Mouse (Mus musculus) right cerebral cortex, postnatal 25 days (tissue): ENCODE measurements around the gene Zbtb5.
A peak's percentile ranks its signal among the peaks of the same experiment; 100 is the strongest.
"Not testable (repeated sequence)": the region's sequence is repeated elsewhere in the genome, so short reads cannot be mapped to it uniquely, and the experiment has no call there.

Experiments used
- DNase-seq: peaks from one replicate; pipeline ENCODE4 v3.0.0; 2022

Gene Zbtb5

DNA sequence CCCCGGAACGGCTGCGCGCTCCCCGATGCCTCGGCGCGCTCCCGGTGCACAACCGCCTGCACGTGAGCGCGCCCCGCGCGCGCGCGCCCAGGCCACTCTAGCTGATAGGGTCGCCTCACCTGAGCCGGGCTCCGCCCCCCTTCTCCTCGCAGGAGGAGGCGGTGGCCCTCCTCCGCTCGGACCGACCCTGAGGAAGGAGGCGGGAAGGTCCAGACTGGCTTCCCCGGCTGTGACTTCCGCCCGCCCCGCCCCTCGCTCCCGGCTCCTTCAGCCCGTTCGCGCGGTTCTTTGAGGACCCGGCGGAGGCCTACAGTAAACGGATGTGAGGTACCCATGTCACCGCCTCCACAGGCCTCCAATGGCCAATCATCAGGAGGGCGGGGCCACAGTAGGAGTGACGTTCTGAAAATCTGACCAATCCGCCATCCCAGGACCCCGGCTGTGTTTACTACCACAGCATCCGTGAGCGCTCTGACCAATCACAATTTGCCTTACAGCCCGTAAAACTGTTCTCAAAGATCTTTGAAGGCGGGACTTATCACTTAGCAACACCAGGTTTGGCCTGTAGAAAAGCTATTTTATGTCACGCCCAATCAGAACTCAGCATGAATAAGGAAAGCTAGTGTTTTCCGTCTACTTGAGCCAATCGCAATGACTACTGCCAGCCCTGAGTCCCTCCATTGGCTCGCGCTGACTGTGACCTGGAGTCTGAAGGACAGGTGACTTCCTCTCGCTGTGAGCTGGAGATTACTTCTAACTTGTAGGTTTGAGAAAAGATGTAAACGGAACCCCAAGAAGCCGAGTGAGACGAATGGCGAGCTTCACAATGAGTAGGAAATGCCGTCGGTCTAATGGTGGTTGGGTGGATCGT, at the start of gene Zbtb5:
TSS of gene Zbtb5 (minus strand) at position 308 of the 871 bp plus-strand sequence.
- DNase-seq = peak; percentile 99

DNA sequence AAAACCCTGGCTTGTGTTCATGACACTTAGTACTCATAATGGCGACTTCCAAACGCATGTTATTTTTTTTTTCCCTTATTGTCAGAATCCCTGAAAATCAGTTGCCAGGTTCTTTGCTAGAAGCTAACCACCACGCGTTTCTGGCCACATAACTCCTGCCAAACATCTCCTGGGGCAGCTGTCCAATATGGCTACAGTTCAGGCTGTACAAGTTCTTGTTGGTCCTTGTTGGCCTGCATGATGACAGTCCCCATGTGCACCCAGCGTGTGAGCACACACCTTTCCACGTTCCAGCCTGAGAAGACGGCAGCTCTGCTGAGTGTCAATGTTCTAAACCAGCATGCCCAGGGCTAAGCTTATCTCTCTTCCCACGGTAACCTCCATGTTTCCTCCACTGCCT, 43.2 kb upstream of the Zbtb5 start:
- DNase-seq = no peak

DNA sequence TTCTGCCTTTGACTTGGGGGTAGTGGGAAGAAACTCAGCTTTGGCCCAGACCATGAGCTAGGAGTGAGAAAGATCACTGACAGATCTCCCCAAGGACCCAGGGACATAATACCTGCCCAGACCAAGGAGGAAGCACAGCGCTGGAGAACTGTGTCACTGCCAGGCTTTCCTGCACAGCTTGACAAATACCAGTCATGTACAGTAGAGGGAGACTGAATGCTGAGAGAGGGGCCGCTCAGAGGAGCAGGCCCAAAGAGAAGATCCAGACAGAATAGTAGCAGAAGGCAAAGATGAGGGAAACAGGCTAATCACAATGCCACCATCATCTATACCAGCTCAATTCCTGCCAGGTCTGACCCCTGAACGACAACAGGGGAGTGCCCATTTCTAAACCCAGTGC, 42.6 kb upstream of the Zbtb5 start:
- no peak for DNase-seq

DNA sequence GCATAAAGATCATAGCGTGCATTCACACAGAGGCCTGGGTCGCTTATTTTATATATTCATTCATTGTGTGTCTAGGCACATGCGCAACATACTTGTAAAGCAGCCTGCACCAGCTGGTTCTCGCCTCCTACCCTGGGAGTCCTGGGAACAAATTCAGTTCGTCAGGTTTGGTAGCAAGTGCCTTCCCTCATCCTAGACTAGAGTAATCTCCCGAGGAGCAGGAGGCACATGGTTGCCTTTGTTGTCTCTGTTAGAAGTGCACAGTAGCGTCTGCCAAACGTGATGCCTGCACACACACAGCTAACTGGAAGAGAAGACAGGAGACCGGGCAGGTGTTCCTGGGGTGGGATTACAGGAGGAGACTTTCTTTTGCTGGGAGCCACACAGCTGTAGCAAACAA, 35.7 kb upstream of the Zbtb5 start:
- DNase-seq = peak; percentile 44

DNA sequence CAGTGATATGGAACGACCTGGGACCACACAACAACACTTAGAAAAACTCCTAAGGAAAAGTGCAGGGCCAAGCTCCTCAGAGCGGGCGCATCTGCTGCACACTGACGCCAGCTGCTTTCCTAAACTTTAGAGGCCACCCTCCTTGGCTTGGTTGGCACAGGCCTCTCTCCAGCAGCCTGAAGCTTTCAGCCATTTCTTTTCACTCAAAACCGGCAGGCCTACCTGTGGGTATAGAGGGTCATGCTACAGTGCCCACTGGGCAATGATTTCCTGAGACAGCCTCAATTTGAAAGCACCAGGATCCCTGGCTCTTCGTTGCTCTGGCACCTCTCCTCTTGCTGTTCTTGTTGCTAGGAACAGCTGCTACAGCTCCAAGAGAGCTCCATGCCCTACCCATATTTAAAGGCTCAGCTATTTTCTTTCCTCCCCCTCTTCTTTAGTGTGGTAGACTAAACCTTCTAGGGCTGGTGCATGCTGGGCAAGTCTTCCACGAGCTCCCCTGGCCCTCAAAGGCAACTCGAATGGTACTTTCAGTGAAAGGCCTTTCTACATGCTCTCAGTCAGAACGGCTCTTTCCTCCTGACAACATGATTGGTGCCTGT, 35.2 kb upstream of the Zbtb5 start:
- DNase-seq = no peak

DNA sequence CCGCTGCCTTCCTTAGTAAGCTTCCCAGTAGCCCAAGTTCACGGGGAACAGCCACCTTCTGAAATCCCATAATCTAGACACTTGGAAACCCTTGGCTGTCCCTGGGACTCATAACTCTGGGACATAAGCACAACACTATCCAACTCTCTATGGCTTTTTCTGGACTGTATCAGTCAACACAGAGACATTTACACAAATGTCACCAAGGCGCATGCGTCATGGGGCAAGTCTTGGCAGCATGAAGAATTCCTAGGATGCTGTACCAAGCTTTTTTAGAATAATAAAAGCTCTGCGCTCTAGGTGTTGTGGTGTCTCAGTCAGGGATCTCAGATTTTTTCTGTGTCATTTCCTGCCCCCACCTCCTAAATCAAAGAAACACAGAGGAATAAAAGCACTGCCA, 34.5 kb upstream of the Zbtb5 start:
- no peak for DNase-seq

DNA sequence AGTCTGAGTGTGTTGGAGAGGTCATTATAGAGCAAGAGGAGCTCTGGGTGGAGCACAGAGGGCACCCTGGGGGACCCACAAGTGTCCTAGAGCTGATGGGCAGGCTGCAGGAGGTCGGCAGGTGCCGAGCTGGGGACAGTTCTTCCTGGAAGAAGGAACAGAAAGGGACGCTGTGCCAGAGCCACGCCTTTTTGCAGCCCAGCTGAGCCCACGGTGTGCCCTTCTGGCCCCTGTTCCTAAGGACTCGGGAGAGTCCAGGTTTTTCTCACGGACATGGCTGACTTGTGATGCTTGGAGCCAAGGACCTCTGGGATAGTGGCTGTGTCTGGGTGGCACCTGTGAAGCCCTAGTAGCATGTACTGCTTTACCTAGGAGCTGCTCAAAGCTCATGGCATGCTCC, 28.6 kb upstream of the Zbtb5 start:
- no peak for DNase-seq

DNA sequence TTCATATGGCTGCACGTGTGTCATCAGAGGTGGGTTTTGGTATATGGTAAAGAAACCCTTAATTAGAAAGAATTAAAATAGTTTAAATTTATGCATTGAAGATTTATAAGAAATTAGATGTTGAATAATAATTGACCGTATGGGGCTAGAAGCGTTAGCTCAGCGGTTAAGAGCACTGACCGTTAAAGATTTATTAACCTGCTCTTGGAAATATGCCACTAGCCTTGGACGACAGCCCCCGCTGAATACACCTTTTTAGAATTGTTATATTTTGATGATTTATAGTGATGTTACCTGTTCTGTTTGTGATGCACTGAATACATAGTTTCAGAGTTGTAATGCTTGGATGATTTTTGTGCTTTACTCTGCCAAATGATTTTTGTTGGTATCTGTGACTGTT, 27.3 kb upstream of the Zbtb5 start:
- DNase-seq = not testable (repeated sequence)

DNA sequence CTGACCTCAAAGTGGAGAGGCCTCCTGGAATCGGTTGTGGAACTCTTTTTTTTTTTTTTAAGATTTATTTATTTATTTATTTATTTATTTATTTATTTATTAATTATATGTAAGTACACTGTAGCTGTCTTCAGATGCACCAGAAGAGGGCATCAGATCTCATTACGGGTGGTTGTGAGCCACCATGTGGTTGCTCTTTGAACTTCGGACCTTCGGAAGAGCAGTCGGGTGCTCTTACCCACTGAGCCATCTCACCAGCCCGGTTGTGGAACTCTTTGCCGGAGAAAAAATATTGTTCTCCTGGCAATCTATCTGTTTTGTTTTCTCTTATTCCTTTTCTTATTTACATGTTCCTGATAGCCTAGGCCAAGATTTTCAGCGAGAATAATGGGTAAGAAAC, 26.7 kb upstream of the Zbtb5 start:
- DNase-seq = not testable (repeated sequence)

DNA sequence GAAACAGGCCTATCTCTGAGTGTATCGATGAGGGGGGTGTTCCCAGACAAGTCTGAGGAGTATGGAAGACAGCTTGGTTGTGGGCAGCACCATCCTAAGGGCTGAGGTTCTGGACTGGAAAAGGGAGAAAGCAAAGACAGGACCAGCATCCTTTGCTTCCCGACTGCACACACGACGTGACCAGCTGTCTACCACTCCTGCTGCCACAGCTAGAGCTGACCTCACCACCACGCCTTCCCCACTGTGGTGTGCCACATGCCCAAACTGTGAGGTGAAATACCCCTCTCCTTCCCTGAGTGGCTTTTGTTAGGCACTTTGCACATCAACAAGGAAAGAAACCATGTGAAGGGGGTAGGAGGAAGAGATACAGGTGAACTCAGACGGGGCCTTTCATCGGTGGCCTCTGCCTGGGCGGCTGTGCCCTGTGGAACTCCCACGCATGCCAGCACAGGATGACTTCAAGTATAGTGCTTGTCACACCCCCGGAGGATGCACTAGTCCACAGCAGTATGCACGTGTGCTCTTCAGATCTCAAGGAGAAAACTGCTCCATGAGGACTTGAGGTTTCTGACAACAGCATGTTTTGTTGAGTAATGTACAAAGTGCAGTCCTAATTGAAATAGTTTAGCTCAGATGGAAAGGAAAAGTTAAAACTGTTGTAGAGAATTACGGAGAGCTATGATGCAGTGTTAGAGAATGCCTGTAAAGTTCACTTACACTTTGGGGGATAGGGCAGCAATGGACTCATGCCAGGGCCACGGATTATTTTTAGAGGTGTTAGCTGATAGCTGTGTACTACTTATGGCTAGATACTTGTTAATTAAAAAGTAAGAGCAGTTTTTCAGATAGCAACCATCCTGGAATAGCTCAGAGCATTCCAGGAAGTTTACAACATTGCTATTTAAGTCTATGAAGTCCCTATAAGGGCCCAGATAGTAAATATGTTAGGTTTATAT, 25.5 kb upstream of the Zbtb5 start:
- DNase-seq = no peak

DNA sequence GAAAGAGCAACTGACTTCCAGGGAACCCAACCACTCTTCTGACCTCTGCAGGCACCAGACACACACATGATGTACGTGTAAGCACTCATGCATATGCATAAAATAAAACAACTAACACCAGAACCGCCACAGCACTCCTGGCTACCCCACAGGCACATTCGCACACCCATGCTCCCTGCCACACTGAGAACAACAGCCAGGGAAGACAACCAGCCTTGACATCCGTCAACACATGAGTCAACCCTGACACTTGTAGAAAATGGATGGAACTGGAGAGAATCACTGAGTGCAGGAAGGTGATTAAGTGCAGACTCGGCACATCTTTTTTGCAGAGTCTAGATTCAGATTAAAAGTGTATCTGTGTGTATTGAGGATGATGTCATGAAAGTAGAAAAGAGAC, 24.4 kb upstream of the Zbtb5 start:
- no peak for DNase-seq

DNA sequence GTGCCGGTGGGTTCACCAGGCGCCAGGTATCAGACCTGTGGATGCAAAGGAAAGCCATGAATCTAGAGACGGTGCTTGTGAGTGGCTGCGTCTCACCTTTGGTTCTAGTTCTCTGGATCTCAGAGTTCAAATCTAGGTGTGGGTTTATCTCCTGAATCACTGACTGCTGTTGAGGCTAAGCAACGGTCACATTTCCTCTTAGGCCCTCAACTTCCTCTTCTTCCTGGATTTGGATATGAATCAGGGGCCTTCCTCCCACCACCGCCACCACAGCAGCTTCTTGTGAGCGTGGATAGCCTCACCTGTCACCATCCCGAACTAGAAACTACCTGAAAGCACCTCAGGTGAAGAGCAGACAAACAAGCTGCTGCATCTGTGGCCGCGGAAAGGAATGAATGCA, 23.8 kb upstream of the Zbtb5 start:
- no peak for DNase-seq

DNA sequence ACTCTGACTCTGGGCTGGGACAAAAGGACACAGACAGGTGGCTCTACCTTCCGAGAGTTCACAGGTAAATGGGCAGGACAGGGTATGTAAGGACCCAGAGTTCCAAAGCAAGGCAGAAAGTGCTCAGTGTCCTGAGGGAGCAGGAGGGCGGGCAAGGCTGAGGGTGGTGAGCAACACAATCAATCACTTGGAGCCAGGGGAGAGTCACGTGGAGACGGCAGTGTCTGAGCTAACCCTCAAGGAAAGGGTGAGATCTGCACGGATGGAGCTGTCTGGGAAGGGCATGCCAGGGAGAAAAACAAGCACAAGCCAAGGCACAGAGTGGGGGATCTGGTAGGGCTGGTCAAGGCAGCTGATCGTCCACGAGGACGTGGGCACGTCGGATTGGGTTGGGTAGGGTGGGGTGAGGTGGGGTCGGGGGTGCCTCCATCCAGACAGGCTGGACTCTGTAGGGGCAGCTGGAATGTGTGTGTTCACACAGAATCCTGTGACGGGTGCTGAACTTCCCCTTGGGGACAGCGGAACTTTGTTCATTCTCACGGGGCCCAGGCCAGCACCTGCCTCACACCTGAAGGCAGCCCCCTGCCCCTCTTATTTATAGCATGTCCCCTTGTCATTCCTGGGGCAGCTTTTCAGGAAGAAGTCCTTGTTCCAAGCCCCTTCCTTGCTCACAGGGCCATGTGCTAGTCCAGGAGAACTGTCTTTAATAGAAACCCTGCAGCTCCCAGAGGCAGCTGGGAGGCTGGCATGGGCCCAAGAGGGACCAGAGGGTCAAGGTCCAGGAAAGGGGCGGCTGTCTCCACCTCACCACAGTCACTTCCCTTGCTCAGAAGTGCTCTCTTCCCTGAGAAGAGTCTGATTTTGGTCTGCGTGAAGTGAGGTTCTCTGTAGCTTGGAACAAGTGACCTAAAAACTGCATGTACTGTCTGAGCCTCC, 22.7 kb upstream of the Zbtb5 start:
- no peak for DNase-seq

DNA sequence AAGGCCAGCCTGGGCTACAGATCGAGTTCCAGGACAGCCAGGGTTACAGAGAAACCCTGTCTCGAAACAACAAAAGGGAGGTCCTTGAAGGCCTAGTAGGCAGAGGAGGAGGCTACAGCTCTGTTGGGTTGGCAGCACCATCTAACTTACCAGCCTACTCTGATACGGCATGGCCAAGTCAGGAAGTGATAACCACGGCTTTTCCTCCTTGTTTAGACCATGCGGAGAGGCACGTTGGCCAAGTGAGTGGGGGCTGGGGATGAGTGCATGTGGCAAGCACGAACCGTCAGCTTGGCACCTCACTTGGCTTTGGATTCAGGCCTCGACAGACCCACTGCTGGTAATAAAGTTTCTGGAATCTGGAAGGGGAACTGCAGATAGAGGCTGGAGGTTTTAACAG, 20.4 kb upstream of the Zbtb5 start:
- DNase-seq = no peak

DNA sequence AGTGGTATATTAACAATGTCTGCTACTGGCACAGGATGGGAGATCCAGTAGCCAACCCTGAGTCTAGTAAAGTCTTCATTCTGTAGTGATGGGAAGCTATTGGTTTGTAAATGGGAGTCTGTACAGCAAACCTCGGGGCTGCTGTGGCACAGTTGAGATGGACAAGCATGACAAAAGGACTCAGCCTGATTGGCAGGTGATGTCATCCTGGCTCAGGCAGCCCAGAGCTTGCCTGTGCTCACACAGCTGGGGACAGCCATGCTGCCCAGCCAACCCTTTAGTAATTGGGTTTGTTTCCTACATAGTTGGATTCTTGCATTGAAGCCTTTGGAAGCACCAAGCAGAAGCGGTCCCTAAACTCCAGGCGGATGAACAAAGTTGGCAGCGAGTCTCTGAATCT, 14.2 kb upstream of the Zbtb5 start:
- DNase-seq = no peak

DNA sequence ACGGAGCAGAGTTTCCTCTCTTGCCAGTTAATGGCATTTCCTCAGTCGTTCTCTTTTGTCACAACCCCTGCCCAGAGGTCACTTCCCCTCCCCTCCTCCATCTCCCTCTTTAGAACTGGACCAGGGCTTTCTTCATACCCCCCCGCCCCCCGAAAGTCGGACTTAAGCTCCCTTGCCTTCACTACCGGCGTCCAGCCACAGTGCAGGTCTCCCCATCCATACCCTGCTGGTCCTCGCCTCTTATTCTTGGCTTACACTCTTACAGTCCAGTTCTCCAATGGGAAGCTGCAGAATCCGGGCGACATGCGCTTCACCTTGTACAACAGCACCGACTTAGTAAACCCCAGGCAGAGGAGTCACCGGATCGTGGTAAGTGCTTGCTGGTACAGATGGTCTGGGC, 6.8 kb upstream of the Zbtb5 start:
- no peak for DNase-seq

DNA sequence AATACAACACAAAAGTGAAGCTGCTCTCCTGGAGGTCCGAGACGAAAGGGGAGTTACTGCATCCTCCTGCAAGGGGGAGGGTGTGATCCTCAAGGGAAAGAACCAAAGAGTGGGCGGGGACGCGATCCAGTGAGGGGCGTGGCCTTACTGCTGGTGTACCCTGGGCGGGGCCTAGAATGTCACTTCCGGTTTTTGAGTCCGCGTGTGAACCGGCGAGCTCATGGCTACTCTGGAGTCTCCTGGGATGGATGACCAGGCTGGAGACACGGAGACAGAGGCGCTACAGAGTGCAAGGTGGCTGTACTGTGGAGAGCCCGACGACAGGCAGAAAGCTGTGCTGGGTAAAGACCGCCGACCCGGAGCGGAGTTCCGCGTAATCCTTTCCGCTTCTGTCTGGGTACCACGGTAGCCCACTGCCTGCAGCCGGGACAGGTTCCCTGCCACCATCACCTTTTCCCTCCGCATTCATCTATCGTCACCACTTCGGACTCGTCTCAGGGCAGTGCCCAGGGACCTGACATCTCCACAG, 6.3 kb upstream of the Zbtb5 start, which contains the start of gene Polr1e:
TSS of gene Polr1e (plus strand) at position 132 of the 529 bp plus-strand sequence.
- DNase-seq = peak; percentile 80

DNA sequence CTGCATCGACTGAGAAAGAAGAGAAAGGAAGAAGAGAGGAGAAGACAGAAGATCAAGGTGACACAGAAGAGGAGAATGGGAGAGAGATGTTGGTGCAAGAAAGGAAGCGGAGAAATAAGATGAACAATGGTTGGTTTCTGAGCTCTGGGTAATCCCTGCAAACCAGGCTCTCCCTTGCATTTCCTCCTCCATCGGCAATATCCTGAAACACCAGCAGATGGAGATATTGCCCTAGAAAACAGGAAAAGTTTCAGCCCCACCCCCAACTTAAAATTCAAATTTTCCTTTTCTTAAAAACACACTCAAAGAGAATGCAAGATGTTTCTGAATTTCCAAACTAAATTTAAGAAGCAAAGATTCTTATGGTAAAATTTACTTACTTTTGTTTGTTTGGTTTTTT, 3.4 kb upstream of the Zbtb5 start:
- DNase-seq = peak; percentile 54

DNA sequence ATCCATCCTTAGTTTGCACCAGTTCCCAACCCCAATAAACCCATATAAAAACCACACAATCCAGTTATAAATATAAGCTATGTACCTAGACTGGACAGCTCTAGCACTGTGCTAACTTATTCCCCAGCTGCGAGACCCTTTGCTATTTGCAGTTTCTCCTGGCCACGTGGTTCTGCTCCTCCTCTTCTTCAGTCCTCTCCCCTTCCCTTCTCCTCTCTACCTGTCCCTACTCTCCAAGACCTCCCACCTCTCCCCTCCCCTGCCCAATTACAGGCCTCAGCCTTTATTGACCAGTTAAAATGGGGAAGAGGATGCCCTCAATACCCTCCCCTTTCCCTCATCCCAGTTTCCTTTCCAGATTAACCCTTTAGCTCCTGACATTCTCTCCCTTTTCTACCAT, 1.3 kb upstream of the Zbtb5 start:
- DNase-seq = no peak

DNA sequence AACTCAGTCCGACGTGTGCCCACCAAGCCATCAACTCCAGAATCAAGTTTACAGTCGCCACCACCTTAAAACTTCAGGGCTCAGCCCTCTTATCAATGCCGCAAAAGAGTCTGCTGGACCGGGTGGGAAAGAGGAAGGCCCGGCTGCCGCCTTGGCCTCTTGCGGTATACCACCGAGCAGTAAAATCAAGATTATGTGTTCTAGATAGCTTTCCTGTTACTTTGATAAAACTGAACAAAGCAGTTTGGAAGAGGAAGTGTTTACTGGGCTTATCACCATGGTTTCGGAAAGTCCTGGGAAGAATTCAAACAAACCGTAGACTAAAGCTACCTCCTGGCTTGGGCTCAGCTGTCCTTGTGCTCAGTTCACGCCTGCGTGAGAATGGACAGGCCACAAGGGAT, 819 bp upstream of the Zbtb5 start:
- no peak for DNase-seq

DNA sequence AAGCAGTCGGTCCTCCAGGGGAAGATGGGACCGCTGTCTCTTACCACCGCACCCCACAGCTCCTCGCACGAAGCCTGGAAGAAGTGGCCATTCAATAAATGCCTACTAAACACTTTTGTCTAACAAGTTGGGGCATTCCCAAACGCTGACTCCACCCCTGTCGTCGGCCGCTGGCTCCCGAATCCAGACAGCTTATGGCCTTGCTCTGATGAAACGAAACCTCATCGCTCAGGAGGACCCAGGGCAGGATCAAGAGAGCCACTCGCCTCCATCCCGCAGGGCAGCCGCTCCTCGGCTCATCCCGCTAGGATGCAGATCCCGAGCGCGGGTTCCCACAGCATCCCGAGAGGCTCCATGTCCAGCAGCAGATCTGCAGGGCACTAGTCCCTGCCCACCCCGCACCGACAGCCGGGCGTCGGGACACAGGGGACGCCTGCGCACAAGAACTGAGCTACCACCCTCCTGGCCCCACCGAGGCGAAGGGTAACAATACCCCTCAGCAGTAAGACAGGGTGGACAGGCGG, 569 bp downstream of the Zbtb5 start:
- DNase-seq = no peak
